Mouse (Mus musculus) liver, postnatal 0 days (tissue): ENCODE data around the gene Hist2h2ac.

Experiments used
- CTCF ChIP-seq: sonication (generic); IDR thresholded peaks from 2 replicates; pipeline ENCODE4 v1.5.1; 2016; ENCODE audit warnings: antibody characterized with exemption, low read depth
- EP300 ChIP-seq: IDR thresholded peaks from 2 replicates; pipeline ENCODE4 v1.6.1; 2016; ENCODE audit warnings: antibody characterized with exemption, low read depth, mild to moderate bottlenecking

DNA sequence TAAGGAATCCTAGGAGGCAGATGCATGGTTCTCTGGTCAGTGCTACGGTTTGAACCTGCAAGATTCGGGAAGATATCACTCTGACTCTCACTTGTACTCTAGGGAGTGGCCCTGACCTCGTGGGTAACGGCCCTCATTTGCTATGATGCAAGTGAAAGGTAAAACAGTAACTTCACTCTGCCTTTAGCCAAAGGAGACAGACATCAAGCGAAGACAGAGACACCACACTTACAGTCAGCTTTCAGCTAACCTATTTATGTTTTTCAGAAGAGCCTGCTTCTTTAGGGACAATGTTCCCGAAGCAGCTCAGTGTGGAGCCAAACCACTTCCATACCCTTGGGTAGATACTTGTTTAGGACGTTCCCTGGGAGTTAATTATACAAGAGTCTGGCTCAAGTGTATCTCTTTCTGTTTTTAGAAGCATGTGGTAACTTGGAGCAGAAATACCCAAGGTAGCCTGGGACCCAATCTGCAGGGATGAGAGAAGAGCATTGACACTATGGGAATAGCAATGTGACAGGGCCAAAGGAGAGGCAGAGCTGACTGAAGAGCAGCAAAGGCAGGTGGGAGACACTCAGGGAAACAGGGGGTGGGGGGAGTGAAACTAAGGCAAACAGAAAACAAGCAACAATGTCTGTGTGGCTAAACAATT, 23.4 kb upstream of the Hist2h2ac start:
- TF ChIP-seq CTCF (no peak), EP300 (no peak)
